Mouse (Mus musculus): ENCODE results near the gene Sept6. TPM values are rescaled to one million over a fixed set of nuclear protein-coding genes. Genes with fewer than 3 reads are reported as not detected.

Sept6 gene
- polyA plus RNA-seq, 1 experiment from 2014 or later = 13.6 TPM

GRCm38 (mm10) chrX:36985041-36985440 is 6.6 kb downstream of the Sept6 start:
- Histone ChIP-seq H3K36me3 (no peaks in the 10 kb centered on the region), H3K4me3 (replicated peaks) (no peak overlapping the region), H3K9ac (no peak overlapping the region), H3K4me1 (replicated peaks) (no peaks in the 10 kb centered on the region), H3K4me2 (replicated peaks) (no peak overlapping the region), H3K27ac (no peak overlapping the region), H3K9me3 (no peaks in the 10 kb centered on the region), H3K27me3 (replicated peaks) (no peaks in the 10 kb centered on the region)
- 74% methylated on average over 3 of the region's 3 CpGs for WGBS
- no peak for ATAC-seq

GRCm38 (mm10) chrX:36983654-36984311 is 7.8 kb downstream of the Sept6 start:
- no peak overlapping the region for H3K4me3 ChIP-seq (replicated peaks)
- no peak overlapping the region for H3K4me2 ChIP-seq (replicated peaks)
- H3K36me3 ChIP-seq = no peaks in the 10 kb centered on the region
- no peaks in the 10 kb centered on the region for H3K27me3 ChIP-seq (replicated peaks)
- H3K27ac ChIP-seq = no peak overlapping the region
- 54% methylated on average over 11 of the region's 11 CpGs for WGBS
- no peak for ATAC-seq
- no peak overlapping the region for H3K9ac ChIP-seq
- no peaks in the 10 kb centered on the region for H3K9me3 ChIP-seq
- no peaks in the 10 kb centered on the region for H3K4me1 ChIP-seq (replicated peaks)

GRCm38 (mm10) chrX:36982892-36983653 is 8.5 kb downstream of the Sept6 start:
- Histone ChIP-seq H3K4me2 (replicated peaks) (no peak overlapping the region), H3K36me3 (no peaks in the 10 kb centered on the region), H3K9me3 (no peaks in the 10 kb centered on the region), H3K27me3 (replicated peaks) (no peaks in the 10 kb centered on the region), H3K4me3 (replicated peaks) (no peak overlapping the region), H3K27ac (no peak overlapping the region), H3K9ac (no peak overlapping the region), H3K4me1 (replicated peaks) (no peaks in the 10 kb centered on the region)
- ATAC-seq = no peak
- WGBS = 58% methylated on average over 8 of the region's 8 CpGs

GRCm38 (mm10) chrX:36980563-36981187 is 10.9 kb downstream of the Sept6 start:
- ATAC-seq = no peak
- Histone ChIP-seq H3K27ac (no peak overlapping the region), H3K9me3 (no peaks in the 10 kb centered on the region), H3K4me1 (replicated peaks) (no peaks in the 10 kb centered on the region), H3K4me3 (replicated peaks) (no peak overlapping the region), H3K36me3 (no peaks in the 10 kb centered on the region), H3K27me3 (replicated peaks) (no peaks in the 10 kb centered on the region), H3K4me2 (replicated peaks) (no peak overlapping the region), H3K9ac (no peak overlapping the region)
- WGBS = 83% methylated on average over 10 of the region's 10 CpGs

- no peaks in the 10 kb centered on the region for H3K9me3 ChIP-seq
- H3K9ac ChIP-seq = no peak overlapping the region
- no peak overlapping the region for H3K4me2 ChIP-seq (replicated peaks)
- no peak overlapping the region for H3K27ac ChIP-seq
- H3K4me3 ChIP-seq (replicated peaks) = no peak overlapping the region
- H3K36me3 ChIP-seq = no peaks in the 10 kb centered on the region
- WGBS = 83% methylated on average over 2 of the region's 2 CpGs
- ATAC-seq = no peak
- no peaks in the 10 kb centered on the region for H3K4me1 ChIP-seq (replicated peaks)
- H3K27me3 ChIP-seq (replicated peaks) = no peaks in the 10 kb centered on the region
These were observed 13.7 kb downstream of the Sept6 start for GRCm38 (mm10) chrX:36977863-36978262.

GRCm38 (mm10) chrX:36976980-36977379 is 14.6 kb downstream of the Sept6 start:
- 84% methylated on average over 7 of the region's 7 CpGs for whole genome bisulfite sequencing
- no peak overlapping the region for H3K4me2 ChIP-seq (replicated peaks)
- no peaks in the 10 kb centered on the region for H3K27me3 ChIP-seq (replicated peaks)
- no peaks in the 10 kb centered on the region for H3K4me1 ChIP-seq (replicated peaks)
- no peak overlapping the region for H3K4me3 ChIP-seq (replicated peaks)
- H3K9ac ChIP-seq = no peak overlapping the region
- H3K27ac ChIP-seq = no peak overlapping the region
- no peaks in the 10 kb centered on the region for H3K9me3 ChIP-seq
- ATAC-seq = no peak
- no peaks in the 10 kb centered on the region for H3K36me3 ChIP-seq

- no peak for ATAC-seq
- Histone ChIP-seq H3K4me1 (replicated peaks) (no peaks in the 10 kb centered on the region), H3K4me3 (replicated peaks) (no peak overlapping the region), H3K9ac (no peak overlapping the region), H3K9me3 (no peaks in the 10 kb centered on the region), H3K36me3 (no peaks in the 10 kb centered on the region), H3K27me3 (replicated peaks) (no peaks in the 10 kb centered on the region), H3K4me2 (replicated peaks) (no peak overlapping the region), H3K27ac (no peak overlapping the region)
- WGBS = 81% methylated on average over 4 of the region's 4 CpGs
These were observed 15.3 kb downstream of the Sept6 start for GRCm38 (mm10) chrX:36976272-36976671.

GRCm38 (mm10) chrX:36974905-36975304 is 16.7 kb downstream of the Sept6 start:
- no peak overlapping the region for H3K9ac ChIP-seq
- no peaks in the 10 kb centered on the region for H3K27me3 ChIP-seq (replicated peaks)
- no peak overlapping the region for H3K4me2 ChIP-seq (replicated peaks)
- WGBS = 47% methylated on average over 5 of the region's 5 CpGs
- no peaks in the 10 kb centered on the region for H3K36me3 ChIP-seq
- no peak for ATAC-seq
- no peak overlapping the region for H3K4me3 ChIP-seq (replicated peaks)
- H3K27ac ChIP-seq = no peak overlapping the region
- no peaks in the 10 kb centered on the region for H3K9me3 ChIP-seq
- H3K4me1 ChIP-seq (replicated peaks) = no peaks in the 10 kb centered on the region

- WGBS = 78% methylated on average over 5 of the region's 5 CpGs
- no peaks in the 10 kb centered on the region for H3K4me1 ChIP-seq (replicated peaks)
- H3K36me3 ChIP-seq = no peaks in the 10 kb centered on the region
- ATAC-seq = no peak
- no peaks in the 10 kb centered on the region for H3K9me3 ChIP-seq
- H3K9ac ChIP-seq = no peak overlapping the region
- no peaks in the 10 kb centered on the region for H3K27me3 ChIP-seq (replicated peaks)
- H3K27ac ChIP-seq = no peak overlapping the region
- H3K4me3 ChIP-seq (replicated peaks) = no peak overlapping the region
- H3K4me2 ChIP-seq (replicated peaks) = no peak overlapping the region
These were observed 18.6 kb downstream of the Sept6 start for GRCm38 (mm10) chrX:36972951-36973471.

GRCm38 (mm10) chrX:36971156-36971555 is 20.4 kb downstream of the Sept6 start:
- Histone ChIP-seq H3K9me3 (no peaks in the 10 kb centered on the region), H3K9ac (no peak overlapping the region), H3K4me1 (replicated peaks) (no peaks in the 10 kb centered on the region), H3K4me2 (replicated peaks) (no peak overlapping the region), H3K27ac (no peak overlapping the region), H3K27me3 (replicated peaks) (no peaks in the 10 kb centered on the region), H3K4me3 (replicated peaks) (no peak overlapping the region), H3K36me3 (no peaks in the 10 kb centered on the region)
- 80% methylated on average over 4 of the region's 4 CpGs for WGBS
- no peak for ATAC-seq

GRCm38 (mm10) chrX:36969501-36969900 is 22.1 kb downstream of the Sept6 start:
- Histone ChIP-seq H3K9me3 (no peaks in the 10 kb centered on the region), H3K27ac (no peak overlapping the region), H3K4me1 (replicated peaks) (no peaks in the 10 kb centered on the region), H3K4me3 (replicated peaks) (no peak overlapping the region), H3K4me2 (replicated peaks) (no peak overlapping the region), H3K9ac (no peak overlapping the region), H3K27me3 (replicated peaks) (no peaks in the 10 kb centered on the region), H3K36me3 (no peaks in the 10 kb centered on the region)
- ATAC-seq = no peak
- 67% methylated on average over 4 of the region's 4 CpGs for WGBS

- 79% methylated on average over 2 of the region's 2 CpGs for WGBS
These were observed 34.9 kb downstream of the Sept6 start for GRCm38 (mm10) chrX:36956674-36957073.

More at GRCm38 (mm10) chrX:36956674-36957073, 34.9 kb downstream of the Sept6 start:
- no peak overlapping the region for H3K4me3 ChIP-seq (replicated peaks)
- H3K27me3 ChIP-seq (replicated peaks) = no peaks in the 10 kb centered on the region
- H3K9me3 ChIP-seq = no peaks in the 10 kb centered on the region
- H3K27ac ChIP-seq = no peak overlapping the region
- no peak overlapping the region for H3K9ac ChIP-seq
- H3K4me1 ChIP-seq (replicated peaks) = no peaks in the 10 kb centered on the region
- H3K36me3 ChIP-seq = no peaks in the 10 kb centered on the region
- H3K4me2 ChIP-seq (replicated peaks) = no peak overlapping the region
- no peak for ATAC-seq
